Mouse (Mus musculus) adrenal gland (tissue): ENCODE measurements around the gene Rab4b.

Experiments used
- intact Hi-C: fragments of 180-260 bp; cut with DNase I; formaldehyde crosslinking; loops from one replicate; pipeline ENCODE4 v1.15.1; 2025

The Rab4b gene

GRCm38 (mm10) chr7:27163450-27163805 is 15.3 kb downstream of the Rab4b start:
- intact Hi-C loops, result no loop called here

DNA sequence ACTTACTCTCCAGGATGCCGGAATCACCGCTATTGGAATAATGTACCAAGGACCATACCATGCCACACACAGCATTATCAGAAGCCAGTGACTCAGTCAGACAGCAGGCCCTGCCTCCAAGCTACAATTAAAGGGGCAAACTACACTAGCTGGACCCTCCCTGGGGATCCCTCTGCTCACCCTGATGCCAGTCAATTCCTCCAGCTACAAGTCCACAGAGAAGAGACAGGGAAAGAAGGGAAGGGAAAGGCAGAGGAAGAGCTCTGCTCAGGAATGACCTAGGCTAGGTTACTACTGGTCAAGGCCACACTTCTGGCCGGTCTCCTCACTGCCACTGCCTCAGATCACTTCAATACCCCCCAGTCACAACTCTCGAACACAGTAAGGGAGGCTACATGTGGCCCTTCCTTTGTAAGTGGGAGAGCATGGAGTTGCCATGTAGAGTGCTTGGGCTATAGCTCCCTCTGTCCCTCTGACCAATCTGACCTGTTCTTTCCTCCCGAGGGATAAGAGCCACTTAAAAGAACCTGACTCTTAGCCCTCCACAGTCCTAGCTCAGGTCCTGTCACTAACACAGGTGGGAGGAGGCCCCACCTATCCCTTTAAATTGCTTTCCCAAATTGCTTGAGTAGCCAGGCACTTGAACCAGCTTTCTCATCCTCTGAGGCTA is 15.8 kb downstream of the Rab4b start:
- intact Hi-C loops, result no loop called here

- intact Hi-C loops, result no loop called here
Measured at GRCm38 (mm10) chr7:27161744-27162143, 17.0 kb downstream of the Rab4b start.

GRCm38 (mm10) chr7:27160921-27161320 is 17.8 kb downstream of the Rab4b start:
- intact Hi-C loops, result no loop called here

- intact Hi-C loops, result loop anchor here (5.0 kb wide), 1 partner anchor 127 kb away; no protein-coding TSS in a partner anchor
Measured at GRCm38 (mm10) chr7:27159882-27160281, 18.8 kb downstream of the Rab4b start.

- intact Hi-C loops, result loop anchor here (5.0 kb wide), 1 partner anchor 128 kb away; no protein-coding TSS in a partner anchor
Measured at GRCm38 (mm10) chr7:27159256-27159655, 19.4 kb downstream of the Rab4b start.

DNA sequence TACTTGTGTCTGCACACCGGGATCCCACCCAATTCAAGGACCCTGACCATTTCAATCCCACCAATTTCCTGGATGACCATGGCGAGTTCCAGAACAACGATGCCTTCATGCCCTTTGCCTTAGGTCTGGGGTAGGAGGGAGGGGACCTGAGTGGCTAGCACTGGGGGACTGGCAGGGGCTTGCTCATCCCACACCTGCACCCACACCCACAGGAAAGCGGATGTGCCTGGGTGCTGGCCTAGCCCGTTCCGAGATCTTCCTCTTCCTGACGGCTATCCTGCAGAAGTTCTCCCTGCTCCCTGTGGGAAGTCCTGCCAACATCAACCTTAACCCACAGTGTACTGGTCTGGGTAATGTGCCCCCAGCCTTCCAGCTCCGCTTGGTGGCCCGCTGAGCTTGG is 20.5 kb downstream of the Rab4b start:
- intact Hi-C loops, result loop anchor here (5.0 kb wide), 1 partner anchor 129 kb away; no protein-coding TSS in a partner anchor

DNA sequence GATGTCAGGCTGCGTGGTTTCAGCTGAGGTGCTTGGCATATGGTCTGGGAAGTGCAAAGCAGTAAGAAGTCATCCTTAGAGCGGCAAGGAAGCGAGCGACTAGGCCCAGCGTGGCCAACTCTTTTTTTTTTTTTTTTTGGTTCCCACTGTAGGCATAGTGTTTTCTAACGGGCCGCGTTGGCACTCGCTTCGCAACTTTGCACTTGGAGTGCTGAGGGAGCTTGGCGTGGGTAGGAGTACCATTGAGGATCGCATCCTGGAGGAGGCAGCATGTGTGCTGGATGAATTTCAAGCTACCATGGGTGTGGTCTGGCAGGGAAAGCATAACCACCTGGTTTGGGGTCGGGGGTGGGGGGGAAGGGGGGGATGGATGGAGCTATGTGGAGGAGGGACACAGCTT is 22.7 kb downstream of the Rab4b start:
- intact Hi-C loops, result loop anchor here (5.0 kb wide), 1 partner anchor 131 kb away; no protein-coding TSS in a partner anchor

GRCm38 (mm10) chr7:27153205-27153764 is 25.4 kb downstream of the Rab4b start, which contains the start of gene Cyp2t4:
Gene Cyp2t4, plus strand, starts transcription at chr7:27153714.
- intact Hi-C loops, result no loop called here

- intact Hi-C loops, result no loop called here
Measured at GRCm38 (mm10) chr7:27136410-27136996, 42.2 kb downstream of the Rab4b start.

- intact Hi-C loops, result loop anchor here (2.0 kb wide), 1 partner anchor 151 kb away; no protein-coding TSS in a partner anchor
Measured at GRCm38 (mm10) chr7:27133757-27134156, 44.9 kb downstream of the Rab4b start.

DNA sequence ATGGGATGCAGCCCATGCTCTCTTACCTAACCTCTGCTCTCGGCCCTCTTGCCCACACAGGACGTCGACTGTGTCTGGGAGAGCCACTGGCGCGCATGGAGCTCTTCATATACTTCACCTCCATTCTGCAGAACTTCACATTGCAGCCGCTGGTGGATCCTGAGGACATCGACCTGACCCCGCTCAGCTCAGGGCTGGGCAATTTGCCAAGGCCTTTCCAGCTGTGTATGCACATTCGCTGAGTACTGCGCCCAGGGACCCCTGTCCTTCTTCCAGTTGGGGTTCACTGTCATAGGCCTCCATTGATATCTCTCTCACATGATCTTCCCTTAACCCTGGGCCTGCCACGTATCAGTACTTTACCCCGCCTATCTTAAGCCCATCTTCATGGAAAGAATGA is 45.5 kb downstream of the Rab4b start:
- intact Hi-C loops, result loop anchor here (2.0 kb wide), 1 partner anchor 152 kb away; no protein-coding TSS in a partner anchor

DNA sequence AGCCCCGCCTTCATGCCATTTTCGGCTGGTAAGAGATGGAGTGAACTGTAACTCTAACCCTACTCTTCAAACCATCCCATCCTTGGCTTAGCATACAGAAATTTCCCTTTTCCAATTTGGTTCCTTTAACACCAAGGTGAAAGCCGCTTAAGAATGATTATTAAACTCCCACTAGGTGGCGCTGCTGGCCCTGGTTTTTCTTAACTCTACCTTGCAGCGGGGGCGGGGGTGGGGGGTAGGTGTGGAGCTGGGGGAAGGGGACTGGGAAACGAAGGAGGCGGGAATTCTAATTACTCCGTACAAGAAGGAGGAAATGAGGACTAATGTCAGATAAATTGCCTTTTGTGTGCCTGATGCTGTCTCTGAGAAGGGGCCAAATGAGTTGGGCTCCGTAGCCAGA is 46.1 kb downstream of the Rab4b start:
- intact Hi-C loops, result loop anchor here (2.0 kb wide), 1 partner anchor 152 kb away; no protein-coding TSS in a partner anchor

DNA sequence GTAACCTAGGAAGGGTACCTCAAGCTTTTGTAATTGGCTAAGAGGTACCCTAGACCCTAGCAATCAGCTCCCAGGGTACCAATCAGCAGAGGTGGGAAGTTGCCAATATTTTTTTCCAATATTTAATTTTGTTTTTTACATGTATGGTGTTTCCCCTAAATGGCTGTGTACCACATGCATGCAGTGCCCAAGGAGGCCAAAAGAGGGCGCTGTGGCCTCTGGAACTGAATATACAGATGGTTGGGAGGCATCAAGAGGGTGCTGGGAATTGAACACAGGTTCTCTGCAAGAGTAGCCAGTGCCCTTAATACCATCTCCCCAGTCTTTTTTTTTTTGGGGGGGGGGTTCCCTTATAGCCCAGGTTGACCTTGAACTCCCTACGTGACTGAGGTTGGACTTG is 47.3 kb downstream of the Rab4b start:
- intact Hi-C loops, result no loop called here

- intact Hi-C loops, result no loop called here
Measured at GRCm38 (mm10) chr7:27130521-27131370, 48.0 kb downstream of the Rab4b start.

- intact Hi-C loops, result loop anchor here (5.0 kb wide), 1 partner anchor 353 kb away; no protein-coding TSS in a partner anchor
Measured at GRCm38 (mm10) chr7:27129811-27130210, 48.9 kb downstream of the Rab4b start.

DNA sequence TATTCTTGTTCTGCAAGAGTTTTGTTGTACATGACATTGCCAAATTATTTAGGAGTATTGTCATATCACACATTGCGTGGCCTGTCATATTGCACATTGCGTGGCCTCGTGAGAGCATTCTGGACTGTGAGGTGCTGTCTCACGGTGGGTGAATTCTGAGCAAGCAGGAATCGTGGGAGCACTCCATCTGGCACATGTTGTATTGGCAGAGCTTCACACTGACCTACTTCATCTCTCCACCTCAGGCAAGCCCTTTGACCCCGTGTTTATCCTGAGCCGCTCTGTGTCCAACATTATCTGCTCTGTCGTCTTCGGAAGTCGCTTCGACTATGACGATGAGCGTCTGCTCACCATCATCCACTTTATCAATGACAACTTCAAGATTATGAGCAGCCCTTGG is 49.8 kb downstream of the Rab4b start:
- intact Hi-C loops, result loop anchor here (5.0 kb wide), 1 partner anchor 352 kb away; no protein-coding TSS in a partner anchor

DNA sequence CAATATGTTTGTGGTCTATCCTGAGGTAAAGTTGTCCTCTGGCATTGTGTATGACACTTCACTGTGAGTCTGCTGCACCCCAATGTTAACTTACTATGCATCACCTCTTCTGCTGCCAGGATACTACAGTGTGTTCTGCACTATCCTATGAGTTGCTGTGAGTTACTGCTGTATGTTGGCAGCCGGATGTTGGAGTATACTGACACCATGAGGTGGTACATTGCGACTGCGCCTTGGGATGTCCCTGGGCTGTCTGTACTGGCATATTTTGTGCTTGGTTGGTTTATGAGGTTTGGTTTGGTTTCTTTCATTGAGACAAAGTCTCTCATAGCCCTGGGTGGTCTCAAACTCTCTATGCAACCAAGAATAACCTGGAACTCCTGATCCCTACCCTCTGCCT is 50.5 kb downstream of the Rab4b start:
- intact Hi-C loops, result loop anchor here (5.0 kb wide), 1 partner anchor 351 kb away; no protein-coding TSS in a partner anchor

DNA sequence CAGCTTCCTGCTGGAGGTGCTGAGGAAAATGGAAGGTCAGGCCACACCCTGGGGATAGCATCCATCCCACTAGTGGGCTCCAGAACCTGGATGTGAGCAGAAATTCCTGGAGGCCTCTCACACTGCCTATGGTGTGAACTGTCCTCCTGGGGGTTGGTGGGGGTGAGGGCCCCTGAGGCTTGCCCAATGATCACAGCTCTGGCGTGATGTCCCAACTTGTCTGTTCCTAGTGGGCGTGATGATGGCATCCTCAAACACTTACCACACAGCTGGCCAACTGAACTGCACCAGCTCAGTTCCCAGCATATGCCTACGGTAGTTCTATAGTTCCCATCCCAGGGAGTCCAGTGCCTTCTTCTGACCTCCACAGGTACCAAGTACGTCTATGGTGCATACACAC is 53.7 kb downstream of the Rab4b start:
- intact Hi-C loops, result loop anchor here (5.0 kb wide), 1 partner anchor 348 kb away; no protein-coding TSS in a partner anchor

DNA sequence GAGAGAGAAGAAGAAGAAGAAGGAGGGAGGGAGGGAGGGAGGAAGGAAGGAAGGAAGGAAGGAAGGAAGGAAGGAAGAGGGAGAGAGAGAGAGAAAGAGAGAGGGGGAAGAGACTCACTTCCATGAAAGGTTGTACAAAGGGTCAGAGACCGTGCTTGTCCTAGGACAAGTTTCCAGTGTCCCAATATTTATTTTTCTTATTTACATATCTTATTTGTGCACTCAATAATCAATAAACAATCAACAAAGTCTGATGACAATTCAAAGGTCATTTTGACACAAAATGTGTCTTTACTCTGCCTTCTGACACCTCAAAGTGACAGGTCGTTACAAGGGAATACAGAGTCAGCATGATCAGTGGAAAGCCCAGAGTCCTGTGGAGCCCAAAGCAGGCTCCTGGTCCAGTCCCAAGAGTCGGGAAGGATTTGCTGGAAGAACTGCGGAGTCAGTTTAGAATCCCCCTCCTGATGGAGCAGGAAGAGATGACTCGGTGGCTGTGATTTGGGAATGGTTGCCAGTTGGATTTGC is 54.3 kb downstream of the Rab4b start:
- intact Hi-C loops, result no loop called here

GRCm38 (mm10) chr7:27119676-27120075 is 59.0 kb downstream of the Rab4b start, which contains the start of gene Cyp2f2:
Gene Cyp2f2, plus strand, starts transcription at chr7:27119909.
- intact Hi-C loops, result no loop called here
